Mouse (Mus musculus) midbrain, postnatal 0 days (tissue): ENCODE results near the gene Slc6a14. TPM values are rescaled to one million over a fixed set of nuclear protein-coding genes. Genes with fewer than 3 reads are reported as not detected.

Source experiments
- ATAC-seq: fragments of 200-750 bp; cut with Nextera tagmentation; 2 replicates; pipeline ENCODE4 v1.8.0; 2017; ENCODE audit warnings: moderate number of reproducible peaks, mild to moderate bottlenecking, moderate TSS enrichment, moderate library complexity; ENCODE audit not compliant: low FRiP score
- DNase-seq: peaks from one replicate; pipeline ENCODE4 v3.0.0-alpha.2; 2015; ENCODE audit warnings: low spot score
- H3K27ac ChIP-seq: fragments of 300-500 bp; sonication (generic); 2 replicates; pipeline ENCODE4 v1.5.1; 2014; ENCODE audit warnings: low read depth, mild to moderate bottlenecking, low read length, mixed read lengths
- H3K27me3 ChIP-seq: fragments of 300-500 bp; sonication (generic); 2 replicates; pipeline ENCODE4 v1.6.1; 2014; ENCODE audit warnings: low read length, control low read depth, mixed read lengths; ENCODE audit not compliant: insufficient read depth
- H3K36me3 ChIP-seq: fragments of 300-500 bp; sonication (generic); 2 replicates; pipeline ENCODE4 v1.6.1; 2014; ENCODE audit warnings: low read length, control low read depth, mixed read lengths; ENCODE audit not compliant: insufficient read depth
- H3K4me1 ChIP-seq: fragments of 300-500 bp; sonication (generic); 2 replicates; pipeline ENCODE4 v1.6.1; 2014; ENCODE audit warnings: mild to moderate bottlenecking, control low read depth, antibody characterized with exemption, low read length, mixed read lengths; ENCODE audit not compliant: insufficient read depth
- H3K4me2 ChIP-seq: fragments of 300-500 bp; sonication (generic); 2 replicates; pipeline ENCODE4 v1.6.1; 2014; ENCODE audit warnings: low read depth, mild to moderate bottlenecking, low read length, mixed read lengths; ENCODE audit not compliant: poor library complexity, severe bottlenecking
- H3K4me3 ChIP-seq: fragments of 300-500 bp; sonication (generic); 2 replicates; pipeline ENCODE4 v1.5.1; 2014; ENCODE audit warnings: low read depth, mild to moderate bottlenecking, low read length, moderate library complexity
- H3K9ac ChIP-seq: fragments of 300-500 bp; sonication (generic); replicated peaks from 2 replicates; pipeline ENCODE4 v1.6.1; 2014; ENCODE audit warnings: mild to moderate bottlenecking, low read length, moderate library complexity, mixed read lengths; ENCODE audit not compliant: poor library complexity, severe bottlenecking
- H3K9me3 ChIP-seq: fragments of 300-500 bp; sonication (generic); 2 replicates; pipeline ENCODE4 v1.6.1; 2016; ENCODE audit warnings: low read length, control low read depth
- CTCF ChIP-seq: IDR thresholded peaks from 2 replicates; pipeline ENCODE4 v1.5.1; 2016; ENCODE audit warnings: antibody characterized with exemption, mild to moderate bottlenecking
- WGBS: fragments of 180-500 bp; shearing (Covaris S2); extraction: QIAGEN DNeasy Blood & Tissue Kit; methylation state at CpG from one replicate; pipeline ENCODE4 v1.1.7; 2014; 5-methylcytosine and 5-hydroxymethylcytosine counted together
- polyA plus RNA-seq: library from polyadenylated mRNA; unstranded; fragments of >200 nt; fragmentation: Nextera tagmentation; extraction: Ambion mirVana; gene quantifications from 2 replicates; pipeline ENCODE4 v1.2.1, GENCODE M21; 2015
- total RNA-seq: library from RNA; depleted of rRNA; stranded (reverse); fragments of >200 nt; gene quantifications from 2 replicates; pipeline ENCODE4 v1.2.3, GENCODE M21; 2014; rRNA removed

Slc6a14 gene
- total and polyA plus RNA-seq, 2 experiments from 2014 or later = 0.05 to 0.07 TPM

DNA sequence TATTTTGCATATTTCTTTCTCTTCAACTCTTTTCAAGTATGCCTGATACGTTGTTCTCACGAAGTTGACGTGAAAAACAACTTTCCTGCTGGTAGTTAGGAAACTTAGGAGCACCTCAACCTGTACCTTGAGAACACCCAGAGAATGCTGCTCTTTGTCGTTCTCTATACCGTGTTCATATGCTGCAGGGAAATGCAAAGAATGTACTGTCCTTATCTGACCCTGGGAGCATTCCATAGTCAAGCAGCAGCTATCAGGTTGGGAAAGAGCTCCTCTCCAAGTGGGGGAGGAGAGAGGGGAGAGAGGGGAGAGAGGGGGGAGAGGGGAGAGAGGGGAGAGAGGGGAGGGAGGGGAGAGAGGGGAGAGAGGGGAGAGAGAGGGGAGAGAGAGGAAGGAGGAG, 597 bp downstream of the Slc6a14 start:
- ATAC-seq (no peak), DNase-seq (no peak)
- Histone ChIP-seq H3K27ac (no peak overlapping the region), H3K9me3 (no peaks in the 10 kb centered on the region), H3K27me3 (no peaks in the 10 kb centered on the region), H3K4me3 (no peak overlapping the region), H3K9ac (no peak overlapping the region), H3K4me2 (no peak overlapping the region), H3K36me3 (no peaks in the 10 kb centered on the region), H3K4me1 (no peaks in the 10 kb centered on the region)
- TF ChIP-seq CTCF = no peak
- 61% methylated on average over 5 of the region's 5 CpGs for WGBS

DNA sequence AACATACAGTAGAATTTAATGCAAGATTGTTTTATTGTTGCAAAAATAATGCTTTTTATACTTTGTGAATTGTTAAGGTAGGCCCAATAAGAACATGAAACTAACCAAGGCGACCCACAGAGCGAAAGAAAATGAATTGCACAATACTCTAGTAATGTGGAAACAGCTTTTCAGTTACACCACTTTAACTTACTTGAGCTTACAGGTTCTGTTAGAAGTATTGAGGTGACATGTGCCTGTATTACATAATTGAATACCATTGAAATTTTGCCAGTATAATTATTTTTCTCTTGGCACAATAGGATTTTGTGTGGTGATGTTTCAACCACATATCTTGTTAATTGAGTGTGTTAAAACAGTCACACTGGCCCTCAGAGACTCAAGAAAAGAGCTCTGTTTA, 2.2 kb downstream of the Slc6a14 start:
- TF ChIP-seq CTCF = no peak
- no peak for ATAC-seq
- H3K4me2 ChIP-seq = no peak overlapping the region
- H3K4me3 ChIP-seq = no peak overlapping the region
- 96% methylated on average over 2 of the region's 2 CpGs for WGBS
- H3K27me3 ChIP-seq = no peaks in the 10 kb centered on the region
- H3K4me1 ChIP-seq = no peaks in the 10 kb centered on the region
- H3K9me3 ChIP-seq = no peaks in the 10 kb centered on the region
- no peak overlapping the region for H3K27ac ChIP-seq
- no peaks in the 10 kb centered on the region for H3K36me3 ChIP-seq
- no peak for DNase-seq
- no peak overlapping the region for H3K9ac ChIP-seq

GRCm38 (mm10) chrX:21744997-21745396, 30.3 kb downstream of the Slc6a14 start, which contains the start of gene Gm28269:
TSS of gene Gm28269 (minus strand) at chrX:21745097.
- no peak within 1 kb of the TSS for H3K4me3 ChIP-seq
- DNase-seq (no peak), ATAC-seq (no peak)
- H3K9ac ChIP-seq = no peak within 1 kb of the TSS
- no peaks in the 10 kb centered on the region for H3K27me3 ChIP-seq
- no peak within 1 kb of the TSS for H3K27ac ChIP-seq
- no peaks in the 10 kb centered on the region for H3K9me3 ChIP-seq
- H3K36me3 ChIP-seq = no peaks in the 10 kb centered on the region
- H3K4me1 ChIP-seq = no peaks in the 10 kb centered on the region
- no peak for TF ChIP-seq CTCF
- no peak within 1 kb of the TSS for H3K4me2 ChIP-seq

Other genes with a start within 250 kb of the Slc6a14 start
- 4.0 and 13.0 TPM in 2 replicates for gene Agtr2, start 230.4 kb upstream of the Slc6a14 start, total RNA-seq
- gene Agtr2, start 230.4 kb upstream of the Slc6a14 start, polyA plus RNA-seq = 2.3 and 3.2 TPM in 2 replicates
- gene Gm28269, start 30.2 kb downstream of the Slc6a14 start, total RNA-seq = not detected in 2 replicates
- not detected in 2 replicates for gene Gm28269, start 30.2 kb downstream of the Slc6a14 start, polyA plus RNA-seq